Mouse (Mus musculus) hindbrain, embryonic 15.5 days (tissue): ENCODE results near the gene Pbp2. TPM values are rescaled to one million over a fixed set of nuclear protein-coding genes. Genes with fewer than 3 reads are reported as not detected.

Source experiments
- ATAC-seq: fragments of 200-750 bp; cut with Nextera tagmentation; 2 replicates; pipeline ENCODE4 v1.8.0; 2017; ENCODE audit warnings: low read depth, moderate number of reproducible peaks, moderate TSS enrichment; ENCODE audit not compliant: low FRiP score
- H3K27ac ChIP-seq: fragments of 300-500 bp; sonication (generic); replicated peaks from 2 replicates; pipeline ENCODE4 v1.5.1; 2015; ENCODE audit warnings: mild to moderate bottlenecking, inconsistent platforms
- H3K27me3 ChIP-seq: fragments of 300-500 bp; sonication (generic); 2 replicates; pipeline ENCODE4 v1.6.1; 2015; ENCODE audit warnings: control low read depth, inconsistent platforms
- H3K36me3 ChIP-seq: fragments of 300-500 bp; sonication (generic); 2 replicates; pipeline ENCODE4 v1.6.1; 2015; ENCODE audit warnings: control low read depth, inconsistent platforms
- H3K4me1 ChIP-seq: fragments of 300-500 bp; sonication (generic); replicated peaks from 2 replicates; pipeline ENCODE4 v1.6.1; 2015; ENCODE audit warnings: control low read depth, inconsistent platforms
- H3K4me2 ChIP-seq: fragments of 300-500 bp; sonication (generic); 2 replicates; pipeline ENCODE4 v1.6.1; 2015; ENCODE audit warnings: moderate library complexity, mild to moderate bottlenecking, inconsistent platforms
- H3K4me3 ChIP-seq: fragments of 300-500 bp; sonication (generic); 2 replicates; pipeline ENCODE4 v1.5.1; 2015; ENCODE audit warnings: mild to moderate bottlenecking, inconsistent platforms
- H3K9ac ChIP-seq: fragments of 300-500 bp; sonication (generic); 2 replicates; pipeline ENCODE4 v1.6.1; 2015; ENCODE audit warnings: inconsistent platforms
- H3K9me3 ChIP-seq: fragments of 300-500 bp; sonication (generic); 2 replicates; pipeline ENCODE4 v1.6.1; 2016; ENCODE audit warnings: control low read depth, inconsistent platforms
- WGBS: fragments of 180-500 bp; shearing (Covaris S2); methylation state at CpG from one replicate; pipeline ENCODE4 v1.1.7; 2015; 5-methylcytosine and 5-hydroxymethylcytosine counted together
- polyA plus RNA-seq: library from polyadenylated mRNA; unstranded; fragments of >200 nt; fragmentation: Nextera tagmentation; extraction: Ambion mirVana; gene quantifications from 2 replicates; pipeline ENCODE4 v1.2.1, GENCODE M21; 2015

The Pbp2 gene
- polyA plus RNA-seq = 0.12 TPM in 1 of 2 replicates, not detected in the other

GRCm38 (mm10) chr6:135310305-135310704, at the start of gene Pbp2:
Pbp2 (minus strand) TSS chr6:135310405.
- ATAC-seq = no peak
- 97% methylated on average over 9 of the region's 9 CpGs for WGBS

GRCm38 (mm10) chr6:135354953-135355352, 44.7 kb upstream of the Pbp2 start:
- no peak for ATAC-seq
- Histone ChIP-seq H3K27me3 (no peaks in the 10 kb centered on the region), H3K36me3 (no peaks in the 10 kb centered on the region), H3K9me3 (no peaks in the 10 kb centered on the region), H3K27ac (no peak overlapping the region), H3K9ac (no peak overlapping the region), H3K4me2 (no peak overlapping the region), H3K4me1 (peaks cover 10% of the 10 kb centered on the region), H3K4me3 (no peak overlapping the region)
- WGBS = 86% methylated on average over 4 of the region's 4 CpGs

More at GRCm38 (mm10) chr6:135310305-135310704, at the start of gene Pbp2:
- H3K4me1 ChIP-seq = no peaks in the 10 kb centered on the region
- no peak within 1 kb of the TSS for H3K27ac ChIP-seq
- H3K9ac ChIP-seq = no peak within 1 kb of the TSS
- no peaks in the 10 kb centered on the region for H3K9me3 ChIP-seq
- no peaks in the 10 kb centered on the region for H3K27me3 ChIP-seq
- no peaks in the 10 kb centered on the region for H3K36me3 ChIP-seq
- no peak within 1 kb of the TSS for H3K4me2 ChIP-seq
- H3K4me3 ChIP-seq = no peak within 1 kb of the TSS

GRCm38 (mm10) chr6:135352537-135352936, 42.3 kb upstream of the Pbp2 start:
- Histone ChIP-seq H3K36me3 (no peaks in the 10 kb centered on the region), H3K27me3 (no peaks in the 10 kb centered on the region), H3K4me3 (no peak overlapping the region), H3K4me1 (peaks cover 10% of the 10 kb centered on the region), H3K9ac (no peak overlapping the region), H3K9me3 (no peaks in the 10 kb centered on the region), H3K27ac (no peak overlapping the region), H3K4me2 (no peak overlapping the region)
- ATAC-seq = no peak
- 59% methylated on average over 4 of the region's 4 CpGs for WGBS

- H3K27ac ChIP-seq = no peak overlapping the region; the same call in 1 of the 2 replicates
- H3K4me3 ChIP-seq = no peak overlapping the region
- 66% methylated on average over 8 of the region's 8 CpGs for whole genome bisulfite sequencing
Observed at GRCm38 (mm10) chr6:135351638-135352302, 41.6 kb upstream of the Pbp2 start.

GRCm38 (mm10) chr6:135341076-135341378, 30.8 kb upstream of the Pbp2 start:
- Histone ChIP-seq H3K4me1 (no peaks in the 10 kb centered on the region), H3K9me3 (no peaks in the 10 kb centered on the region), H3K27ac (no peak overlapping the region), H3K36me3 (no peaks in the 10 kb centered on the region), H3K9ac (no peak overlapping the region), H3K27me3 (no peaks in the 10 kb centered on the region), H3K4me3 (no peak overlapping the region), H3K4me2 (no peak overlapping the region)
- ATAC-seq = no peak
- WGBS = 79% methylated on average over 4 of the region's 4 CpGs

More at GRCm38 (mm10) chr6:135351638-135352302, 41.6 kb upstream of the Pbp2 start:
- peak; percentile 79 for ATAC-seq
- Histone ChIP-seq H3K9me3 (no peaks in the 10 kb centered on the region), H3K4me1 (peaks cover 10% of the 10 kb centered on the region), H3K36me3 (no peaks in the 10 kb centered on the region), H3K27me3 (no peaks in the 10 kb centered on the region), H3K4me2 (no peak overlapping the region), H3K9ac (no peak overlapping the region)

GRCm38 (mm10) chr6:135340355-135341075, 30.3 kb upstream of the Pbp2 start:
- no peaks in the 10 kb centered on the region for H3K4me1 ChIP-seq
- no peak for ATAC-seq
- H3K36me3 ChIP-seq = no peaks in the 10 kb centered on the region
- no peak overlapping the region for H3K27ac ChIP-seq
- 68% methylated on average over 9 of the region's 9 CpGs for WGBS
- H3K9me3 ChIP-seq = no peaks in the 10 kb centered on the region
- no peak overlapping the region for H3K4me2 ChIP-seq
- no peak overlapping the region for H3K9ac ChIP-seq
- no peaks in the 10 kb centered on the region for H3K27me3 ChIP-seq
- H3K4me3 ChIP-seq = no peak overlapping the region

GRCm38 (mm10) chr6:135336376-135336775, 26.2 kb upstream of the Pbp2 start:
- H3K4me3 ChIP-seq = no peak overlapping the region
- H3K4me2 ChIP-seq = no peak overlapping the region
- H3K4me1 ChIP-seq = peaks cover 23% of the 10 kb centered on the region
- H3K27ac ChIP-seq = no peak overlapping the region
- WGBS = 89% methylated on average over 8 of the region's 8 CpGs
- H3K9me3 ChIP-seq = no peaks in the 10 kb centered on the region
- H3K9ac ChIP-seq = no peak overlapping the region
- H3K36me3 ChIP-seq = no peaks in the 10 kb centered on the region
- no peak for ATAC-seq
- no peaks in the 10 kb centered on the region for H3K27me3 ChIP-seq

GRCm38 (mm10) chr6:135333994-135334651, 23.9 kb upstream of the Pbp2 start:
- H3K27me3 ChIP-seq = no peaks in the 10 kb centered on the region
- no peak for ATAC-seq

GRCm38 (mm10) chr6:135332737-135333281, 22.6 kb upstream of the Pbp2 start:
- no peaks in the 10 kb centered on the region for H3K9me3 ChIP-seq
- peaks cover 23% of the 10 kb centered on the region for H3K4me1 ChIP-seq
- WGBS = 13% methylated on average over 10 of the region's 10 CpGs
- no peak overlapping the region for H3K4me3 ChIP-seq
- peak overlapping the region; percentile 68 for H3K27ac ChIP-seq
- H3K4me2 ChIP-seq = peak overlapping the region; percentile 27
- no peak overlapping the region for H3K9ac ChIP-seq
- ATAC-seq = peak; percentile 74
- no peaks in the 10 kb centered on the region for H3K27me3 ChIP-seq
- no peaks in the 10 kb centered on the region for H3K36me3 ChIP-seq

More at GRCm38 (mm10) chr6:135333994-135334651, 23.9 kb upstream of the Pbp2 start:
- no peak overlapping the region for H3K9ac ChIP-seq
- no peak overlapping the region for H3K4me2 ChIP-seq
- 74% methylated on average over 5 of the region's 5 CpGs for WGBS
- peak overlapping the region; percentile 48; the same call in 1 of the 2 replicates for H3K27ac ChIP-seq
- peaks cover 23% of the 10 kb centered on the region for H3K4me1 ChIP-seq
- H3K9me3 ChIP-seq = no peaks in the 10 kb centered on the region
- H3K4me3 ChIP-seq = no peak overlapping the region
- H3K36me3 ChIP-seq = no peaks in the 10 kb centered on the region

- Histone ChIP-seq H3K9ac (no peak overlapping the region), H3K36me3 (no peaks in the 10 kb centered on the region), H3K9me3 (no peaks in the 10 kb centered on the region), H3K4me2 (no peak overlapping the region), H3K27ac (no peak overlapping the region), H3K27me3 (no peaks in the 10 kb centered on the region), H3K4me1 (peaks cover 23% of the 10 kb centered on the region), H3K4me3 (no peak overlapping the region)
- no peak; the same call in 1 of the 2 replicates for ATAC-seq
- WGBS = 69% methylated on average over 4 of the region's 4 CpGs
Observed at GRCm38 (mm10) chr6:135331916-135332315, 21.7 kb upstream of the Pbp2 start.

- Histone ChIP-seq H3K4me3 (no peak overlapping the region), H3K9me3 (no peaks in the 10 kb centered on the region), H3K36me3 (no peaks in the 10 kb centered on the region), H3K27me3 (no peaks in the 10 kb centered on the region), H3K27ac (no peak overlapping the region), H3K4me1 (peaks cover 6% of the 10 kb centered on the region; the same call in 1 of the 2 replicates), H3K9ac (no peak overlapping the region), H3K4me2 (no peak overlapping the region)
- 88% methylated on average over 7 of the region's 7 CpGs for WGBS
- no peak for ATAC-seq
Observed at GRCm38 (mm10) chr6:135326847-135327246, 16.6 kb upstream of the Pbp2 start.
